Mouse (Mus musculus) stomach, postnatal 0 days (tissue): Measurements from ENCODE around the gene Ccdc8. TPM values are rescaled to one million over a fixed set of nuclear protein-coding genes. Genes with fewer than 3 reads are reported as not detected.

Source experiments
- ATAC-seq: fragments of 200-750 bp; cut with Nextera tagmentation; 2 replicates; pipeline ENCODE4 v1.8.0; 2017; ENCODE audit not compliant: low FRiP score, low TSS enrichment
- DNase-seq: peaks from one replicate; pipeline ENCODE4 v3.0.0-alpha.2; 2016; ENCODE audit warnings: low spot score
- H3K27ac ChIP-seq: fragments of 300-500 bp; sonication (generic); replicated peaks from 2 replicates; pipeline ENCODE4 v1.5.1; 2014; ENCODE audit warnings: mild to moderate bottlenecking, control low read depth
- H3K27me3 ChIP-seq: fragments of 300-500 bp; sonication (generic); 2 replicates; pipeline ENCODE4 v1.6.1; 2014; ENCODE audit warnings: low read length; ENCODE audit not compliant: control insufficient read depth, insufficient read depth
- H3K36me3 ChIP-seq: fragments of 300-500 bp; sonication (generic); 2 replicates; pipeline ENCODE4 v1.6.1; 2014; ENCODE audit warnings: low read length, mixed read lengths; ENCODE audit not compliant: control insufficient read depth, insufficient read depth
- H3K4me1 ChIP-seq: fragments of 300-500 bp; sonication (generic); replicated peaks from 2 replicates; pipeline ENCODE4 v1.6.1; 2014; ENCODE audit warnings: antibody characterized with exemption; ENCODE audit not compliant: control insufficient read depth, insufficient read depth
- H3K4me2 ChIP-seq: fragments of 300-500 bp; sonication (generic); replicated peaks from 2 replicates; pipeline ENCODE4 v1.6.1; 2014; ENCODE audit warnings: low read depth, mild to moderate bottlenecking, control low read depth, moderate library complexity
- H3K4me3 ChIP-seq: fragments of 300-500 bp; sonication (generic); 2 replicates; pipeline ENCODE4 v1.5.1; 2014; ENCODE audit warnings: low read depth, low read length, control low read depth
- H3K9ac ChIP-seq: fragments of 300-500 bp; sonication (generic); 2 replicates; pipeline ENCODE4 v1.6.1; 2014; ENCODE audit warnings: mild to moderate bottlenecking, low read length, control low read depth, mixed read lengths
- H3K9me3 ChIP-seq: fragments of 300-500 bp; sonication (generic); 2 replicates; pipeline ENCODE4 v1.6.1; 2016; ENCODE audit warnings: low read length; ENCODE audit not compliant: control insufficient read depth
- CTCF ChIP-seq: IDR thresholded peaks from 2 replicates; pipeline ENCODE4 v1.5.1; 2016; ENCODE audit warnings: antibody characterized with exemption, low read depth, mild to moderate bottlenecking, moderate library complexity
- EP300 ChIP-seq: optimal IDR thresholded peaks from 2 replicates; pipeline ENCODE3; 2016; ENCODE audit warnings: antibody characterized with exemption
- whole genome bisulfite sequencing: fragments of 180-500 bp; shearing (Covaris S2); extraction: QIAGEN DNeasy Blood & Tissue Kit; methylation state at CpG from one replicate; pipeline ENCODE4 v1.1.7; 2014; 5-methylcytosine and 5-hydroxymethylcytosine counted together
- polyA plus RNA-seq: library from polyadenylated mRNA; unstranded; fragments of >200 nt; fragmentation: Nextera tagmentation; extraction: Ambion mirVana; gene quantifications from 2 replicates; pipeline ENCODE4 v1.2.1, GENCODE M21; 2015

The Ccdc8 gene
- polyA plus RNA-seq, 1 experiment from 2014 or later: 4.7 TPM

- no peaks in the 10 kb centered on the region for H3K9me3 ChIP-seq
- DNase-seq (no peak), ATAC-seq (no peak)
- no peaks in the 10 kb centered on the region for H3K27me3 ChIP-seq
- H3K36me3 ChIP-seq: peaks cover 51% of the 10 kb centered on the region
- H3K4me3 ChIP-seq: no peak overlapping the region
- no peak overlapping the region for H3K4me2 ChIP-seq
- H3K9ac ChIP-seq: no peak overlapping the region
- 86% methylated on average over 16 of the region's 16 CpGs for WGBS
- no peaks in the 10 kb centered on the region for H3K4me1 ChIP-seq
- no peak for TF ChIP-seq EP300
- TF ChIP-seq CTCF: no peak
- H3K27ac ChIP-seq: no peak overlapping the region
Observed at GRCm38 (mm10) chr7:17009326-17010009, 17.0 kb downstream of the Ccdc8 start.

GRCm38 (mm10) chr7:17010010-17010347, 17.5 kb downstream of the Ccdc8 start:
- no peaks in the 10 kb centered on the region for H3K9me3 ChIP-seq
- no peak for DNase-seq
- no peak for TF ChIP-seq CTCF
- TF ChIP-seq EP300: no peak
- H3K4me2 ChIP-seq: no peak overlapping the region
- no peaks in the 10 kb centered on the region for H3K27me3 ChIP-seq
- H3K4me3 ChIP-seq: no peak overlapping the region
- H3K4me1 ChIP-seq: no peaks in the 10 kb centered on the region
- H3K36me3 ChIP-seq: peaks cover 54% of the 10 kb centered on the region
- no peak for ATAC-seq
- no peak overlapping the region for H3K9ac ChIP-seq
- H3K27ac ChIP-seq: no peak overlapping the region
- whole genome bisulfite sequencing: 88% methylated on average over 5 of the region's 5 CpGs

- TF ChIP-seq EP300 (no peak), CTCF (no peak)
- H3K27ac ChIP-seq: no peak overlapping the region
- no peaks in the 10 kb centered on the region for H3K9me3 ChIP-seq
- WGBS: 93% methylated on average over 7 of the region's 7 CpGs
- H3K4me1 ChIP-seq: no peaks in the 10 kb centered on the region; the same call in 1 of the 2 replicates
- ATAC-seq: no peak
- H3K4me3 ChIP-seq: no peak overlapping the region
- H3K27me3 ChIP-seq: no peaks in the 10 kb centered on the region
- H3K9ac ChIP-seq: no peak overlapping the region
- peaks cover 52% of the 10 kb centered on the region for H3K36me3 ChIP-seq
- no peak for DNase-seq
- no peak overlapping the region for H3K4me2 ChIP-seq
Observed at GRCm38 (mm10) chr7:17011909-17012590, 19.5 kb downstream of the Ccdc8 start.

GRCm38 (mm10) chr7:17015381-17015780, 22.9 kb downstream of the Ccdc8 start:
- TF ChIP-seq EP300 (no peak), CTCF (peak; percentile 38)
- Histone ChIP-seq H3K27ac (no peak overlapping the region), H3K9me3 (no peaks in the 10 kb centered on the region), H3K9ac (no peak overlapping the region), H3K4me2 (no peak overlapping the region), H3K4me3 (no peak overlapping the region), H3K4me1 (peaks cover 10% of the 10 kb centered on the region), H3K27me3 (no peaks in the 10 kb centered on the region), H3K36me3 (peaks cover 34% of the 10 kb centered on the region)
- ATAC-seq (no peak), DNase-seq (no peak)
- WGBS: 82% methylated on average over 6 of the region's 6 CpGs

GRCm38 (mm10) chr7:17017036-17017435, 24.5 kb downstream of the Ccdc8 start:
- Histone ChIP-seq H3K27me3 (no peaks in the 10 kb centered on the region), H3K9me3 (no peaks in the 10 kb centered on the region), H3K4me2 (no peak overlapping the region), H3K4me1 (peaks cover 10% of the 10 kb centered on the region), H3K27ac (peak overlapping the region; percentile 86), H3K36me3 (peaks cover 33% of the 10 kb centered on the region), H3K9ac (no peak overlapping the region), H3K4me3 (no peak overlapping the region)
- WGBS: 20% methylated on average over 1 of the region's 1 CpGs
- TF ChIP-seq EP300 (no peak), CTCF (no peak)
- ATAC-seq: peak; percentile 97
- DNase-seq: peak; percentile 95

- 66% methylated on average over 2 of the region's 2 CpGs for WGBS
- Histone ChIP-seq H3K36me3 (peaks cover 35% of the 10 kb centered on the region), H3K9ac (0 out of 2 replicates have a peak overlapping the region, but pooled peaks have one; percentile 18), H3K27me3 (no peaks in the 10 kb centered on the region), H3K4me3 (no peak overlapping the region), H3K4me2 (no peak overlapping the region), H3K9me3 (no peaks in the 10 kb centered on the region), H3K27ac (peak overlapping the region; percentile 86), H3K4me1 (peaks cover 10% of the 10 kb centered on the region)
- no peak for DNase-seq
- ATAC-seq: no peak
- TF ChIP-seq CTCF (no peak), EP300 (no peak)
Observed at GRCm38 (mm10) chr7:17017921-17018320, 25.4 kb downstream of the Ccdc8 start.
